Mouse (Mus musculus) activated CD4-positive, CD25-positive, alpha-beta regulatory T cell, adult 4 months (primary cell): ENCODE measurements around the gene Gm26938. TPM values are rescaled to one million over a fixed set of nuclear protein-coding genes. Genes with fewer than 3 reads are reported as not detected.

Experiments
- ATAC-seq: one replicate; pipeline ENCODE4 v1.8.0; 2017
- polyA plus RNA-seq, 2 experiments: library from polyadenylated mRNA; unstranded; fragments of 100-300 nt; shearing (Covaris generic); gene quantifications; one replicate each; pipeline ENCODE4 v1.2.1; 2017

Gm26938 gene
- polyA plus RNA-seq, result not detected

- peak; percentile 73 for ATAC-seq
Measured at GRCm38 (mm10) chr5:139826357-139827055, at the start of gene Gm26938, which contains the start of gene Psmg3. TSS of gene Gm26938 (minus strand) at chr5:139826407. TSS of gene Psmg3 (minus strand) at chr5:139826885.

GRCm38 (mm10) chr5:139871526-139871925 is 45.3 kb upstream of the Gm26938 start:
- ATAC-seq, result no peak

- ATAC-seq, result no peak
Measured at GRCm38 (mm10) chr5:139870886-139871285, 44.7 kb upstream of the Gm26938 start.

- no peak for ATAC-seq
Measured at GRCm38 (mm10) chr5:139862759-139863158, 36.6 kb upstream of the Gm26938 start.

GRCm38 (mm10) chr5:139860328-139861104 is 34.3 kb upstream of the Gm26938 start:
- ATAC-seq, result no peak

GRCm38 (mm10) chr5:139849626-139850320 is 23.6 kb upstream of the Gm26938 start:
- ATAC-seq, result no peak

GRCm38 (mm10) chr5:139839142-139839541 is 12.9 kb upstream of the Gm26938 start:
- ATAC-seq, result no peak

GRCm38 (mm10) chr5:139838476-139838892 is 12.3 kb upstream of the Gm26938 start:
- no peak for ATAC-seq

GRCm38 (mm10) chr5:139835706-139836105 is 9.5 kb upstream of the Gm26938 start:
- no peak for ATAC-seq

GRCm38 (mm10) chr5:139832125-139832524 is 5.9 kb upstream of the Gm26938 start:
- ATAC-seq, result no peak

GRCm38 (mm10) chr5:139830734-139831133 is 4.5 kb upstream of the Gm26938 start:
- ATAC-seq, result peak; percentile 77

- no peak for ATAC-seq
Measured at GRCm38 (mm10) chr5:139829384-139829783, 3.2 kb upstream of the Gm26938 start.

- no peak for ATAC-seq
Measured at GRCm38 (mm10) chr5:139827593-139827992, 1.4 kb upstream of the Gm26938 start.

- no peak for ATAC-seq
Measured at GRCm38 (mm10) chr5:139825947-139826346, 260 bp downstream of the Gm26938 start.

- ATAC-seq, result no peak
Measured at GRCm38 (mm10) chr5:139824531-139824930, 1.7 kb downstream of the Gm26938 start.

- no peak for ATAC-seq
Measured at GRCm38 (mm10) chr5:139821466-139822459, 4.4 kb downstream of the Gm26938 start.

GRCm38 (mm10) chr5:139819538-139820181 is 6.5 kb downstream of the Gm26938 start, which contains the start of gene Tmem184a:
TSS of gene Tmem184a (minus strand) at chr5:139819917.
- no peak for ATAC-seq

- no peak for ATAC-seq
Measured at GRCm38 (mm10) chr5:139818801-139819200, 7.4 kb downstream of the Gm26938 start.

- no peak for ATAC-seq
Measured at GRCm38 (mm10) chr5:139818056-139818455, 8.2 kb downstream of the Gm26938 start.

- ATAC-seq, result no peak
Measured at GRCm38 (mm10) chr5:139817292-139817691, 8.9 kb downstream of the Gm26938 start.

GRCm38 (mm10) chr5:139816445-139816844 is 9.8 kb downstream of the Gm26938 start:
- ATAC-seq, result no peak
